Mouse (Mus musculus) granulocyte monocyte progenitor cell, adult 5-6 weeks (primary cell): ENCODE results near the gene Zfand3. TPM values are rescaled to one million over a fixed set of nuclear protein-coding genes. Genes with fewer than 3 reads are reported as not detected.
A peak's percentile ranks its signal among the peaks of the same experiment; 100 is the strongest.

Experiments
- ATAC-seq: replicated peaks from 2 replicates; pipeline ENCODE4 v1.8.0; 2016; ENCODE audit warnings: mild to moderate bottlenecking, moderate TSS enrichment, inconsistent platforms; ENCODE audit not compliant: poor library complexity, severe bottlenecking
- total RNA-seq, 2 experiments: library from RNA; stranded (forward) in 1 of 2; stranded (reverse) in 1 of 2; fragments of 200-712, 200-1000 nt in 1 of 2; fragments of >200 nt in 1 of 2; fragmentation: Nextera tagmentation in 1 of 2; gene quantifications; 2 replicates each; pipeline ENCODE4 v1.2.3; 2014 to 2017

The Zfand3 gene
- total RNA-seq, 2 experiments from 2014 or later = 6.7 to 22.3 TPM

GRCm38 (mm10) chr17:30097677-30098076 is 93.1 kb downstream of the Zfand3 start:
- no peak for ATAC-seq

DNA sequence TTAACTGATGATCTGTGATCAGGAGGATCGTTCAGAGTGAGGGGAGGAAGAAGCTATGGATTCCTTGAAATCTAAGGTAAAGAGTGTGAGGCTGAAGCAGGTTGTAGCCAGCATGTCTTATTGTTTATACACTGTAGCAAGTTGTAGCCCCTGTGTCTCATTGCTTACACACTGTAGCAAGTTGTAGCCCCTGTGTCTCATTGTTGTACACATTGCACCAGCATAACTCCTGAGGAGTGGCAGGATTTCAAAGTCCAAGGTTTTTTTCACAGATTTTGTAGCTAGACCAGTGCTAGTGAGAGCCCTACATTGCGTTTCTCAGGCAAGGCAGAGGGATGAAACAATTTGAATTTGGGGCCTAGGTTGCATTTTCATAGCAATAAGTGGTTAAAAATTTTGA is 95.1 kb downstream of the Zfand3 start:
- ATAC-seq = no peak

GRCm38 (mm10) chr17:30101801-30102200 is 97.3 kb downstream of the Zfand3 start:
- no peak for ATAC-seq

- no peak for ATAC-seq
Observed at GRCm38 (mm10) chr17:30103005-30103404, 98.5 kb downstream of the Zfand3 start.

DNA sequence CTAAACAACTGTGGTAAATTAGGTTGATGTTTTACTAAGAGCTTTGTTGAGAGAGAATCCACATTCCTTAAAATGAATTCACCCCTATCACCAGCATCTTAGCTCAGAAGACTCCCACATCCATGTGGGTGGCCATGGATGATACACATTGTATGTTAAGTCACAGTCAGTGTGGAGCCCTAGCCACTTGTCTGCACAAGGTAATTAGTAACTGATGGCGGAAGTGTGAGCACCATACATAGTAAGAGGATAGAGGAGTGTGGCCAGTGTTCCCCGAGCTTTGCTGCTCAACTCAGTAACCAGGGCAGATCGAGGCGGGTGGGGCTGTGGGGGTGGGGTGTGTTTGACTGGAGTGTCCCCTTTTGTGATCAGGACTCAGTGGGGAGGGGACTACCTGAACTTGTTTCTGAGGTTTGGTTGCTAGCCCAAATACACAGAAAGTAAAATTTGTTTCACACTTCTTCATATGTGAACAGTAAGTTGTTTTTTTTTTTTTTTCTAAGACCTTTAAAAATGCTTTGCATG is 99.2 kb downstream of the Zfand3 start:
- no peak for ATAC-seq

DNA sequence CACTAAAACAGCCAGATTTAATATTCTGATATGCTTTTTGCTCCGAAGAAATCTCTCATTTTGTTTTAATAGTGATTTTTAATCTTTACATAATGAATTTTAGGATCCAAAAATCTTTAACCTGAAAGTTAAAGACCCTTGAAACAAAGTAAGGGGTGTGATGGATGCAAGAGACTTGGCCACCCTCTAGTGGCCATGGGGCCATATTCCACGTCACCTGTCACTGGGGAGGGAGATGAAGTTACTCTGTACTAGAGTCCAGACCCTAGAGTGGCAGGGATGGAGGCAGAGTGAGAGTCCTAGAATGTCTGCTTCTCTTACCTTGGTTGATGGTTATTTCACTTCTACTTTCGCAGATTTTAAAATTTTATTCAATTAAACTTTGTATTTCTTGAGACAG is 100.8 kb downstream of the Zfand3 start:
- no peak for ATAC-seq

DNA sequence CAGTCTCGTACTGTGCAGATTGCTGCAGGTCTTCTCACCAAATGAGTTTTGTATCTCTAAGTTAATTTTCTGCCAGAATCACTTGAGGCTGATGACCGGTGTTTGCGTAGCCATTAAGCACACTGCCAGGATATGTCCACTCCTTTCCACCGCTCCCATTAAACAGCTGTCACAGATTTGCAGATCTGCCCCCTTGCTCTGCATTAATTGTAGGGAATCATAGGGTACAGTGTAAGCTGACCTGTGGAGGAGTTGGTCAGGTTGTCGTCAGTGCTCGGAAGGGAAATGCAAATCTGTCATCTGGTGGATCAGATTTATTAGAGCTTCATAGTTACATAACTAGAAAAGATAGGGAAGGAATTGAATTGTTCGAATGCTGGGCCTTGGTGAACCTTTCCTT is 106.1 kb downstream of the Zfand3 start:
- no peak for ATAC-seq

GRCm38 (mm10) chr17:30111556-30111955 is 107.0 kb downstream of the Zfand3 start:
- ATAC-seq = no peak

- ATAC-seq = no peak
Observed at GRCm38 (mm10) chr17:30112080-30112479, 107.5 kb downstream of the Zfand3 start.

DNA sequence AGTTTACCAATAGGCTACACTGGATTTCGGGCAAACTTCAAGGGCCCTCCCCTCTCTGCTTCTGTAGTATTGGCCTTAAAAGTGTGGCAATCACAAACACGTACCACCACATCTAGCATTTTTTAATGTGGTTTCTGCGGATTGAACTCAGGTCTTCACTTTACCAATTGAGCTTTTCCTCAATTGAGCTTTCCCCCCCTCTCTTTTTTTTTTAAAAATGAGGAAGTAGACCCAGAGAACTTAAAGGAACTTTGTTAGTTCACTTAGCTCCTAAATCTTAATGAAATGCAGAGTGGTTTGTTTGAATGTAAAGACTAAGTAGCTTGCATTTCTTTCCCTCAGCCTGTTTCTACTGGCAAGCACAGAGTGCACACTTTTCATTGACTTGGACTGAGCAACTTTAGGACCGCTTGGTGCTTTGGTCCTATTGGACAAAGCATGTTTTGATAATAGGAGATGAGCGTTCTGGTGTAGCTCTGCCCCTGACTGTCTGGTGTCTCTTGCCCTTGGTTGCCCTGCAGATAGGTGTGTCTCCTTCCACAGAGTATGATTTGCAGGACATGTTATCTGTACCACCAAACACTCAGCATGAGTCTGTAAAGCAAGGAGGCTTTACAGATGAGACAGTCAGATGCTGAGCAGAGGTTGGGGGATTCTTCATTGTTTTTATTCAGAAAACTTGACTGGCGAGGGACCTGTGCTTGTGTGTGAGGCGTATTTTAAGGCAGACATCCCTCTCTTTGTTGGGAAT is 108.2 kb downstream of the Zfand3 start:
- ATAC-seq = peak; percentile 74

DNA sequence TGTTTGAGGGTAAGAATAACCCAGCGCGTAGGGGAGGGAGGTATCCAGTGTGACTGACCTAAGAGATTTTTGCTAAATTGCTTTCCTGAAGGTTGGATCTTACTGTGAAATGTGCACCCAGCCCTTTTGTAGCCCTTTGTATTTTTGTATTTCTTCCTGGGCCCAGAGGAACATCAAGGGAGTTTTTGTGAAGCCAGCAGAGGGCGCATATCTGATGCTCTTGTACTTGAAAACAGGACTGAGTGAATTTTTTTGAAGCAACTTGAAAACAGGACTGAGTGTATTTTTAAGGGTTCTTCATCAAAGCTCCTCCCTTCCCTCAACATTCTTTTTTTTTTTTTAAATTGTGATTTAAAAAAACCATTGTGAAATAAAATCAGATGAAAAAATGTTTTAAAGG is 110.2 kb downstream of the Zfand3 start:
- ATAC-seq = no peak

DNA sequence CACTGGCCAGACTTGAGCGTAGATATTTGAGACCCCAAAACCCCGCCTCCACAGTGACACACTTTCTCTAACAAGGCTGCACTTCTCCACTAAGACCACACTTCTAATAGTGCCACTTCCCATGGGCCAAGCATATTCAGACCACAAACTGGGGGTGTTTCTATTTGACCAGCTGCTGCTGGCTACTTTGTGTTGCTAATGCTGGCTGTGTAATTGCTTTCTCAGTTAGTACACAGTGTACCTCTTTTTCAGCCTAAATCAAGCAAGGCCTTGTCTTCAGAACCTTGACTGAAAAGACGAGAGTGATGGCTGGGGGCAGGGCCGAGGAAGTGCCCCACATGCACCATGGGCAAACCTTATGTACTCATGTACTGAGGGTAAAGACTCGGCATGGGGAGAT is 111.7 kb downstream of the Zfand3 start:
- no peak for ATAC-seq

DNA sequence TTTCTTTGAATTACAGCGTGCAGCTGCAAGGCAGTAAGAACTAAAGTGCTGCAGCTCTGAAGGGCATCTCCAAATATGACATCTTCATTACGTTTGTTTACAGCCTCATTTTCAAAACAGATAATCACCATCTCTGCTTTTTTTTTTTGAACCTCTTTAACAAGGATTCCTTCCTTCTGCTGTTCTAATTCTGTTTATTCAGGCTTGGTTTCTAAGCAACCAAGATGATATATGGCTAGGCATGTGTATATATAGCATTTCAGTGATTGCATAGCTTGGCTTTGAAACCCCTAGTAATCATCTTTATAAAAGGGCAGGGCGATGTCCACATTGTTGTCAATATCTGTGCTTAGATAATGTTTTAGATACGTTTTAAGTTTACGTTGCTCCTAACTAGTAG is 113.5 kb downstream of the Zfand3 start:
- ATAC-seq = no peak

- no peak for ATAC-seq
Observed at GRCm38 (mm10) chr17:30122278-30122677, 117.7 kb downstream of the Zfand3 start.

DNA sequence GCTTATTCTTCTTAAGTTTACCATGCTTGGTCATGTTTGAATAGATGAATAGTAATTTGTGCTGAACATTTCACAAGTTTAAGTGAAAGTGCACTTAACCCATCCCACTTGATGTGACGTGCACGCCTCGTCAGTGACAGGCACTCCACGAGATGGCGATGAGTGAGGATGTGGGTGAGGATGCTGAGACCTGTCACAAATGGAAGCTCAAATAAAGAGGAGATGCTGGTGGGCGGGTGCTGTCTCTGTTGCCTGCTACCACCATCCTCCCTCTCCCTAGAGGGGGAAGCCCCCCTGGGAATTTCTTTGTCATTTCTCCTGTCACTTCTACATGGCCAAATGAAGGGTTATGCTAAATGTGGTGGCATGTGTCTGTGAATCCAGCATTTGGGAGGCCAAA is 123.9 kb downstream of the Zfand3 start:
- ATAC-seq = no peak

DNA sequence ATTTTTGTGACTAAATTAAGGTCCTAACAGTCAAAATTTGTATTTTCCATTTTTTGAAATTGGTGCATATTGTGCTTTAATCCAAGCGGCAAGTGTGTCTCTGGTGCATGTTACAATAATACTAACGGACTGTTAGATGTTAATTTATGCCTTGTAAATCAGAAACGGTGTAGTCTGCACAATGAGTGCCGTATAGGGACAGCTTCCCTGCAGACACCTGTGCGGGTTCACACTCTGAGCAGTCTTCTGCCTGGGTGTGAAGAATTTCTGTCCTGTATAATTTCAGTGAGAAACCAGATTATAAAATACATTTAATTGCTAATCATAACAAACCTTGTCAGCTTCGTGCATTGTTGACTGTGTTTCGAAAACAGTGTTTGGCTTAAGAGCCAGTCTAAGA is 124.7 kb downstream of the Zfand3 start:
- ATAC-seq = no peak

DNA sequence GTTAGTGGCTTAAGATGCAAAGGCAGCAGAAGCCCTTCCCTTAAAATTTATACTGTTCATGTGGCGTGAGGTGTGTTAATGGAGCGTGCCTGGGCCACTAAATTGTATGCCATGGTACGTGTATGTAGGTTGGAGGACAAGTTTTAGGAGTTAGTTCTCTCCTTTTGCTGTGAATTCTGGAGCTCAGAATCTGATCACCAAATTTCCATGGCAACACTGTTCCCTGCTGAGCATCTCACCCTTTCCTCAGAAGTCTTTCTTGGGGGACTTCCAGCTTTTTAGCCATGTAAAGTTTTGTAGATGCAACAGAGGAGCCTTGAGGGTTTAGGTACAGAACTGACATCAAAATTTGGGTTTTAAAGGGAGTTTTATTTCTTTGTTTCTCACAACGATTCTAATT is 125.8 kb downstream of the Zfand3 start:
- ATAC-seq = no peak

- ATAC-seq = no peak
Observed at GRCm38 (mm10) chr17:30133641-30134040, 129.1 kb downstream of the Zfand3 start.

GRCm38 (mm10) chr17:30134955-30135735 is 130.6 kb downstream of the Zfand3 start:
- no peak for ATAC-seq

- no peak for ATAC-seq
Observed at GRCm38 (mm10) chr17:30135890-30136289, 131.4 kb downstream of the Zfand3 start.

GRCm38 (mm10) chr17:30136684-30137083 is 132.2 kb downstream of the Zfand3 start:
- no peak for ATAC-seq

GRCm38 (mm10) chr17:30137115-30137514 is 132.6 kb downstream of the Zfand3 start:
- no peak for ATAC-seq
